Mouse (Mus musculus) central nervous system, embryonic 18 days (tissue): ENCODE measurements around the gene Ipo7. TPM values are rescaled to one million over a fixed set of nuclear protein-coding genes. Genes with fewer than 3 reads are reported as not detected.

Experiments
- polyA plus RNA-seq: library from polyadenylated mRNA; depleted of rRNA; stranded (reverse); fragments of >200 nt; gene quantifications from 2 replicates; pipeline ENCODE4 v1.2.3, GENCODE M21; 2012; rRNA removed

The Ipo7 gene
- 50.7 and 55.3 TPM in 2 replicates for polyA plus RNA-seq

DNA sequence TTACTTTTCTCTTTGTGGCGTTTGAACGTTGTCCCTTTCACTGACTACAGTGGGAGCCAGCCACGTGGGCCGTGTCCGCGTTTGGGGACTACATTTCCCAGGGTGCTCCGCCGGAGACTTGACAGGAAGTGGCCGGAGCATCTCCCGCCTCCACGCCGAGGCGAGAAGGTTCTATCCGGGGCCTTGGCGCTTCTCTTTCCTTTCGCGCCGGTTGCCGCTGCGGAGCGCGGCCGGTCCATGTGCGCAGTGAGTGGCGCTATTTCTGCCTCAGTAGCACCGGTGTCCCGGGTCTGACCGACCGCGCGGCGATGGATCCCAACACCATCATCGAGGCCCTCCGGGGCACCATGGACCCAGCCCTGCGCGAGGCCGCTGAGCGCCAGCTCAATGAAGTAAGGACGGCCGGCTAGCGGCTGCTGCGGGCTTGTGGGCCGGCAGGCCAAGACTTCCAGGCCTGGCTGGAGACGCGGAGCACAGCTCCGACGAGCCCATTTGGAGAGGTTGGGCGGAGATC lies at the start of gene Ipo7:
Ipo7 (plus strand) TSS at position 158 of the 514 bp plus-strand sequence.

GRCm38 (mm10) chr7:109986775-109987174 lies 31.3 kb upstream of the Ipo7 start, which contains the start of gene Tmem41b:
Tmem41b (minus strand) TSS chr7:109986929.

GRCm38 (mm10) chr7:110061199-110061751 lies 43.2 kb downstream of the Ipo7 start, which contains the start of gene Zfp143:
Zfp143 (plus strand) TSS chr7:110061217.

Other genes with a start within 250 kb of the Ipo7 start
- 9.8 and 12.2 TPM in 2 replicates for gene Nrip3, start 236.2 kb upstream of the Ipo7 start, polyA plus RNA-seq
- gene Scube2, start 152.6 kb upstream of the Ipo7 start, polyA plus RNA-seq = 0.48 and 0.68 TPM in 2 replicates
- gene Dennd5a, start 57.8 kb upstream of the Ipo7 start, polyA plus RNA-seq = 125 and 126 TPM in 2 replicates
- gene Tmem41b, start 31.3 kb upstream of the Ipo7 start, polyA plus RNA-seq = 45.3 and 47.1 TPM in 2 replicates
- 12.8 and 14.2 TPM in 2 replicates for gene Zfp143, start 42.9 kb downstream of the Ipo7 start, polyA plus RNA-seq
- gene Wee1, start 103.8 kb downstream of the Ipo7 start, polyA plus RNA-seq = 5.3 and 5.4 TPM in 2 replicates
- gene Swap70, start 203.4 kb downstream of the Ipo7 start, polyA plus RNA-seq = 5.5 and 6.0 TPM in 2 replicates